Mouse (Mus musculus): ENCODE measurements around the gene Wdr59. TPM values are rescaled to one million over a fixed set of nuclear protein-coding genes. Genes with fewer than 3 reads are reported as not detected.

The Wdr59 gene
- 2.0 and 2.2 TPM in 2 replicates for polyA plus RNA-seq (2015; fragmentation: Nextera tagmentation; extraction: Ambion mirVana)

- peak within 1 kb of the TSS; percentile 62 for H3K9ac ChIP-seq (ENCODE audit: low read length)
- peak within 1 kb of the TSS; percentile 68 for H3K4me3 ChIP-seq (ENCODE audit: low read depth, low read length)
- H3K27ac ChIP-seq (replicated peaks) = no peak within 1 kb of the TSS
- ATAC-seq (ENCODE audit: low FRiP score, low TSS enrichment) (peak; percentile 100), DNase-seq (ENCODE audit: low spot score) (peak; percentile 98)
- H3K4me2 ChIP-seq (replicated peaks; ENCODE audit: low read depth) = peak within 1 kb of the TSS; percentile 71
- 1% methylated on average over 34 of the region's 34 CpGs for WGBS
- H3K4me1 ChIP-seq (replicated peaks; ENCODE audit: control insufficient read depth, insufficient read depth) = no peaks in the 10 kb centered on the region
- no peaks in the 10 kb centered on the region for H3K36me3 ChIP-seq (ENCODE audit: control insufficient read depth, insufficient read depth, low read length)
- TF ChIP-seq EP300 (optimal IDR thresholded peaks at IDR 0.05) = no peak
- peak; percentile 58 for TF ChIP-seq CTCF (IDR thresholded peaks at IDR 0.05; ENCODE audit: low read depth)
- no peaks in the 10 kb centered on the region for H3K9me3 ChIP-seq (ENCODE audit: control insufficient read depth, low read length)
- no peaks in the 10 kb centered on the region for H3K27me3 ChIP-seq (ENCODE audit: control insufficient read depth, insufficient read depth, low read length)
These were observed at the start of gene Wdr59 for GRCm38 (mm10) chr8:111521713-111522429. TSS of gene Wdr59 (minus strand) at chr8:111522092.

GRCm38 (mm10) chr8:111571661-111572060 lies 49.8 kb upstream of the Wdr59 start:
- no peak for ATAC-seq (ENCODE audit: low FRiP score, low TSS enrichment)
- Histone ChIP-seq H3K27ac (replicated peaks) (no peak overlapping the region), H3K4me3 (ENCODE audit: low read depth, low read length) (no peak overlapping the region), H3K4me1 (replicated peaks; ENCODE audit: control insufficient read depth, insufficient read depth) (no peaks in the 10 kb centered on the region), H3K9me3 (ENCODE audit: control insufficient read depth, low read length) (no peaks in the 10 kb centered on the region), H3K27me3 (ENCODE audit: control insufficient read depth, insufficient read depth, low read length) (no peaks in the 10 kb centered on the region), H3K36me3 (ENCODE audit: control insufficient read depth, insufficient read depth, low read length) (no peaks in the 10 kb centered on the region), H3K4me2 (replicated peaks; ENCODE audit: low read depth) (no peak overlapping the region), H3K9ac (ENCODE audit: low read length) (no peak overlapping the region)
- TF ChIP-seq EP300 (optimal IDR thresholded peaks at IDR 0.05) (no peak), CTCF (IDR thresholded peaks at IDR 0.05; ENCODE audit: low read depth) (no peak)
- no peak for DNase-seq (ENCODE audit: low spot score)
- WGBS = 82% methylated on average over 10 of the region's 10 CpGs

- DNase-seq (ENCODE audit: low spot score) = no peak
- H3K4me1 ChIP-seq (replicated peaks; ENCODE audit: control insufficient read depth, insufficient read depth) = no peaks in the 10 kb centered on the region
- no peak overlapping the region for H3K4me2 ChIP-seq (replicated peaks; ENCODE audit: low read depth)
- TF ChIP-seq CTCF (IDR thresholded peaks at IDR 0.05; ENCODE audit: low read depth) (no peak), EP300 (optimal IDR thresholded peaks at IDR 0.05) (no peak)
- H3K4me3 ChIP-seq (ENCODE audit: low read depth, low read length) = no peak overlapping the region
- no peak overlapping the region for H3K9ac ChIP-seq (ENCODE audit: low read length)
- H3K27me3 ChIP-seq (ENCODE audit: control insufficient read depth, insufficient read depth, low read length) = no peaks in the 10 kb centered on the region
- ATAC-seq (ENCODE audit: low FRiP score, low TSS enrichment) = no peak
- no peaks in the 10 kb centered on the region for H3K9me3 ChIP-seq (ENCODE audit: control insufficient read depth, low read length)
- no peaks in the 10 kb centered on the region for H3K36me3 ChIP-seq (ENCODE audit: control insufficient read depth, insufficient read depth, low read length)
- 67% methylated on average over 2 of the region's 2 CpGs for WGBS
- H3K27ac ChIP-seq (replicated peaks) = no peak overlapping the region
These were observed 48.5 kb upstream of the Wdr59 start for GRCm38 (mm10) chr8:111570432-111570831.

GRCm38 (mm10) chr8:111569926-111570325 lies 48.0 kb upstream of the Wdr59 start:
- H3K36me3 ChIP-seq (ENCODE audit: control insufficient read depth, insufficient read depth, low read length) = no peaks in the 10 kb centered on the region
- no peak overlapping the region for H3K4me2 ChIP-seq (replicated peaks; ENCODE audit: low read depth)
- no peaks in the 10 kb centered on the region for H3K4me1 ChIP-seq (replicated peaks; ENCODE audit: control insufficient read depth, insufficient read depth)
- DNase-seq (ENCODE audit: low spot score) (no peak), ATAC-seq (ENCODE audit: low FRiP score, low TSS enrichment) (no peak)
- WGBS = 81% methylated on average over 4 of the region's 4 CpGs
- H3K9ac ChIP-seq (ENCODE audit: low read length) = no peak overlapping the region
- no peaks in the 10 kb centered on the region for H3K9me3 ChIP-seq (ENCODE audit: control insufficient read depth, low read length)
- no peak overlapping the region for H3K4me3 ChIP-seq (ENCODE audit: low read depth, low read length)
- no peaks in the 10 kb centered on the region for H3K27me3 ChIP-seq (ENCODE audit: control insufficient read depth, insufficient read depth, low read length)
- TF ChIP-seq EP300 (optimal IDR thresholded peaks at IDR 0.05) (no peak), CTCF (IDR thresholded peaks at IDR 0.05; ENCODE audit: low read depth) (no peak)
- no peak overlapping the region for H3K27ac ChIP-seq (replicated peaks)

GRCm38 (mm10) chr8:111568029-111568428 lies 46.1 kb upstream of the Wdr59 start:
- no peak overlapping the region for H3K9ac ChIP-seq (ENCODE audit: low read length)
- DNase-seq (ENCODE audit: low spot score) = no peak
- H3K27ac ChIP-seq (replicated peaks) = no peak overlapping the region
- 59% methylated on average over 3 of the region's 3 CpGs for WGBS
- no peaks in the 10 kb centered on the region for H3K27me3 ChIP-seq (ENCODE audit: control insufficient read depth, insufficient read depth, low read length)
- TF ChIP-seq CTCF (IDR thresholded peaks at IDR 0.05; ENCODE audit: low read depth) = no peak
- no peak for TF ChIP-seq EP300 (optimal IDR thresholded peaks at IDR 0.05)
- H3K4me1 ChIP-seq (replicated peaks; ENCODE audit: control insufficient read depth, insufficient read depth) = no peaks in the 10 kb centered on the region
- no peaks in the 10 kb centered on the region for H3K9me3 ChIP-seq (ENCODE audit: control insufficient read depth, low read length)
- no peaks in the 10 kb centered on the region for H3K36me3 ChIP-seq (ENCODE audit: control insufficient read depth, insufficient read depth, low read length)
- no peak overlapping the region for H3K4me2 ChIP-seq (replicated peaks; ENCODE audit: low read depth)
- no peak overlapping the region for H3K4me3 ChIP-seq (ENCODE audit: low read depth, low read length)
- no peak for ATAC-seq (ENCODE audit: low FRiP score, low TSS enrichment)

- ATAC-seq (ENCODE audit: low FRiP score, low TSS enrichment) = no peak
- Histone ChIP-seq H3K9me3 (ENCODE audit: control insufficient read depth, low read length) (no peaks in the 10 kb centered on the region), H3K4me1 (replicated peaks; ENCODE audit: control insufficient read depth, insufficient read depth) (no peaks in the 10 kb centered on the region), H3K36me3 (ENCODE audit: control insufficient read depth, insufficient read depth, low read length) (no peaks in the 10 kb centered on the region), H3K9ac (ENCODE audit: low read length) (no peak overlapping the region), H3K27ac (replicated peaks) (0 out of 2 replicates have a peak overlapping the region, but pooled peaks have one; percentile 24), H3K4me2 (replicated peaks; ENCODE audit: low read depth) (no peak overlapping the region), H3K4me3 (ENCODE audit: low read depth, low read length) (no peak overlapping the region), H3K27me3 (ENCODE audit: control insufficient read depth, insufficient read depth, low read length) (no peaks in the 10 kb centered on the region)
- WGBS = 42% methylated on average over 3 of the region's 3 CpGs
- no peak for TF ChIP-seq CTCF (IDR thresholded peaks at IDR 0.05; ENCODE audit: low read depth)
- no peak for TF ChIP-seq EP300 (optimal IDR thresholded peaks at IDR 0.05)
- no peak for DNase-seq (ENCODE audit: low spot score)
These were observed 45.7 kb upstream of the Wdr59 start for GRCm38 (mm10) chr8:111567571-111567970.

Data from stomach, postnatal 0 days (tissue).